Mouse (Mus musculus) monocyte, adult 5-6 weeks (primary cell): ENCODE results near the gene Cntn2. TPM values are rescaled to one million over a fixed set of nuclear protein-coding genes. Genes with fewer than 3 reads are reported as not detected.
"Not testable (repeated sequence)": the region's sequence is repeated elsewhere in the genome, so short reads cannot be mapped to it uniquely, and the experiment has no call there.

Source experiments
- ATAC-seq: fragments of 153-309, 156-312 bp; replicated peaks from 2 replicates; pipeline ENCODE4 v1.8.0; 2017; ENCODE audit warnings: mild to moderate bottlenecking; ENCODE audit not compliant: low TSS enrichment, insufficient number of reproducible peaks, severe bottlenecking, poor library complexity, low FRiP score
- total RNA-seq: library from RNA; stranded (forward); fragments of 200-1000, 200-491, 200-594 nt; gene quantifications from 3 replicates; pipeline ENCODE4 v1.2.3, GENCODE M21; 2017

Gene Cntn2
- total RNA-seq, 1 experiment from 2014 or later = not detected

DNA sequence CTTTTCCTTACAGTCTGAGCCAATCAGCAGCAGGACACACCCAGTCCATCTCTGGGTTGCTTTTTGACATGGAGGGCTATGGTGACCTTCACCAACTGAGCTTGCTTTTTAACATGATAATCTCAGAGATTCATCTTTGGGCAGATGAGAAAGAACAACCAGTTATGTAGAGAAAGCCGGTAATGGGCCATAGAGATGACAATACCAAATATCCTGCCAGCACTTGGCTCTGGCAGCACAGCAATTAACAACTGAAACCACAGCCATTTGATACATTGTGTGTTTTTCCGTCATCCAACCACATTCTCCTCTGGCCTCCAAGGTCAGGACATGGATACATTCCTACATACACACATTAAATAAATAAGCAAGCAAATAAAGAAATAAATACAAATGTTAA is 72.0 kb downstream of the Cntn2 start:
- ATAC-seq = no peak; the same call in 1 of the 2 replicates

DNA sequence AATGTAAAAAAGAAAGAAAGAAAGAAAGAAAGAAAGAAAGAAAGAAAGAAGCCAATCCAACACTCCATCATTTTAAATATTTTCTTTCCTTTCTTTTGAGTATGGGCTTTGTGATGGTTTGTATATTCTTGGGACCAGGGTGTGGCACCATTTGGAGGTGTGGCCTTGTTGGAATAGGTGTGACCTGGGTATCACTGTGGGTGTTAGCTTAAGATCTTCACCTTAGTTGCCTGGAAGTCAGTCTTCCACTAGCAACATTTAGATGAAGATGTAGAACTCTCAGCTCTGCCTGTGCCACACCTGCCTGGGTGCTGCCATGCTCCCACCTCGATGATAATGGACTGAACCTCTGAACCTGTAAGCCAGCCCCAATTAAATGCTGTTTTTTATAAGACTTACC is 73.0 kb downstream of the Cntn2 start:
- not testable (repeated sequence) for ATAC-seq

GRCm38 (mm10) chr1:132469519-132469918 is 73.5 kb downstream of the Cntn2 start:
- ATAC-seq = no peak

- ATAC-seq = no peak
These were observed 74.1 kb downstream of the Cntn2 start for GRCm38 (mm10) chr1:132468926-132469325.

- no peak for ATAC-seq
These were observed 78.4 kb downstream of the Cntn2 start for GRCm38 (mm10) chr1:132464651-132465050.

Other genes starting within 250 kb of the Cntn2 start
- gene Klhdc8a, start 244.6 kb downstream of the Cntn2 start, total RNA-seq = not detected in 3 replicates
- gene Nuak2, start 227.1 kb downstream of the Cntn2 start, total RNA-seq = 59.8 to 114 TPM (median 79.4 TPM) in 3 replicates
- 3.8 to 9.4 TPM (median 6.3 TPM) in 3 replicates for gene Tmcc2, start 152.0 kb downstream of the Cntn2 start, total RNA-seq
- gene Dstyk, start 125.7 kb downstream of the Cntn2 start, total RNA-seq = 40.6 to 56.0 TPM (median 54.3 TPM) in 3 replicates
- gene Rbbp5, start 65.9 kb downstream of the Cntn2 start, total RNA-seq = 43.2 to 84.5 TPM (median 75.7 TPM) in 3 replicates
- 7.1 to 12.8 TPM (median 10.7 TPM) in 3 replicates for gene Tmem81, start 37.0 kb downstream of the Cntn2 start, total RNA-seq
- not detected in 3 replicates for gene Nfasc, start 198.5 kb upstream of the Cntn2 start, total RNA-seq